Mouse (Mus musculus) erythroblast, adult 5-6 weeks (primary cell): ENCODE measurements at regions not wholly inside any gene's neighbourhood (a gene's known extent, or its start where the extent isn't known, plus 50 kb on each side); places are given as distances from the start of the nearest gene placed in this dataset.
A peak's percentile ranks its signal among the peaks of the same experiment; 100 is the strongest.

ENCODE experiments used
- ATAC-seq: replicated peaks from 2 replicates; pipeline ENCODE4 v1.8.0; 2016; ENCODE audit warnings: moderate number of reproducible peaks, mild to moderate bottlenecking, moderate TSS enrichment, inconsistent platforms; ENCODE audit not compliant: poor library complexity, low FRiP score, severe bottlenecking

- no peak for ATAC-seq
Observed at GRCm38 (mm10) chr6:133170548-133170947, 65.8 kb downstream of the Smim10l1 start.

GRCm38 (mm10) chr6:133171286-133171685, 66.6 kb downstream of the Smim10l1 start:
- ATAC-seq, result no peak

- peak; percentile 57; the same call in 1 of the 2 replicates for ATAC-seq
Observed at GRCm38 (mm10) chr6:133206173-133206572, 85.8 kb upstream of the 5530400C23Rik start.
